Mouse (Mus musculus) myocyte (in vitro differentiated cells): Measurements from ENCODE around the gene Tchp. TPM values are rescaled to one million over a fixed set of nuclear protein-coding genes. Genes with fewer than 3 reads are reported as not detected.

Experiments
- H3K27me3 ChIP-seq: one replicate; pipeline ENCODE4 v1.6.1; 2011; ENCODE audit not compliant: control insufficient read depth, insufficient read depth, insufficient read length
- H3K36me3 ChIP-seq: one replicate; pipeline ENCODE4 v1.6.1; 2011; ENCODE audit not compliant: control insufficient read depth, insufficient read depth
- H3K4me2 ChIP-seq: one replicate; pipeline ENCODE4 v1.6.1; 2011; ENCODE audit warnings: low read depth, control low read depth
- H3K4me3 ChIP-seq: one replicate; pipeline ENCODE4 v1.5.1; 2011; ENCODE audit warnings: mild to moderate bottlenecking, control low read depth, moderate library complexity
- H3K79me2 ChIP-seq: one replicate; pipeline ENCODE4 v1.6.1; 2011; ENCODE audit not compliant: control insufficient read depth, insufficient read depth
- H3ac ChIP-seq: one replicate; pipeline ENCODE4 v1.6.1; 2011; ENCODE audit not compliant: control insufficient read depth, insufficient read length
- CEBPB ChIP-seq: IDR thresholded peaks from 2 replicates; pipeline ENCODE4 v1.6.1; 2011; ENCODE audit warnings: mild to moderate bottlenecking, moderate library complexity; ENCODE audit not compliant: poor library complexity, insufficient read depth, severe bottlenecking
- E2F4 ChIP-seq: IDR thresholded peaks from one replicate; pipeline ENCODE4 v1.6.1; 2011; ENCODE audit warnings: mild to moderate bottlenecking, control low read depth, moderate library complexity; ENCODE audit not compliant: insufficient read depth
- MAX ChIP-seq: IDR thresholded peaks from one replicate; pipeline ENCODE4 v1.6.1; 2011; ENCODE audit warnings: low read depth, mild to moderate bottlenecking, control low read depth
- MYOD1 ChIP-seq, 3 experiments: IDR thresholded peaks; one replicate each; pipeline ENCODE4 v1.6.1; 2011; ENCODE audit warnings: control low read depth in 2 of 3, low read depth in 2 of 3, mild to moderate bottlenecking in 2 of 3, moderate library complexity in 1 of 3; ENCODE audit not compliant: insufficient read length in 2 of 3, control insufficient read depth in 1 of 3
- MYOG ChIP-seq, 3 experiments: IDR thresholded peaks; one replicate each; pipeline ENCODE4 v1.6.1; 2011; ENCODE audit warnings: control low read depth in 2 of 3, low read depth in 2 of 3, mild to moderate bottlenecking in 2 of 3; ENCODE audit not compliant: insufficient read length in 2 of 3, control insufficient read depth in 1 of 3, insufficient read depth in 1 of 3
- POLR2A ChIP-seq: IDR thresholded peaks from one replicate; pipeline ENCODE4 v1.6.1; 2011; ENCODE audit warnings: low read depth, mild to moderate bottlenecking, control low read depth, moderate library complexity; ENCODE audit not compliant: insufficient read length
- POLR2AphosphoS2 ChIP-seq: IDR thresholded peaks from one replicate; pipeline ENCODE4 v1.6.1; 2011; ENCODE audit warnings: low read depth, control low read depth; ENCODE audit not compliant: insufficient read length
- REST ChIP-seq: IDR thresholded peaks from one replicate; pipeline ENCODE4 v1.6.1; 2011; ENCODE audit warnings: mild to moderate bottlenecking, control low read depth, moderate library complexity; ENCODE audit not compliant: insufficient read depth, insufficient read length
- SRF ChIP-seq: IDR thresholded peaks from one replicate; pipeline ENCODE4 v1.6.1; 2011; ENCODE audit warnings: low read depth; ENCODE audit not compliant: control insufficient read depth, insufficient read length
- TCF12 ChIP-seq: IDR thresholded peaks from one replicate; pipeline ENCODE4 v1.6.1; 2011; ENCODE audit warnings: mild to moderate bottlenecking, control low read depth; ENCODE audit not compliant: poor library complexity, insufficient read depth, severe bottlenecking
- TCF3 ChIP-seq: IDR thresholded peaks from one replicate; pipeline ENCODE4 v1.6.1; 2011; ENCODE audit warnings: low read depth, control low read depth; ENCODE audit not compliant: insufficient read length
- USF1 ChIP-seq: IDR thresholded peaks from one replicate; pipeline ENCODE4 v1.6.1; 2011; ENCODE audit warnings: low read depth, mild to moderate bottlenecking, control low read depth, moderate library complexity
- polyA plus RNA-seq: library from polyadenylated mRNA; unstranded; fragments of >200 nt; fragmentation: generic; extraction: Trizol; gene quantifications from one replicate; pipeline ENCODE4 v1.2.1, GENCODE M21; 2012; ENCODE audit warnings: missing spikeins

The Tchp gene
- polyA plus RNA-seq, 1 experiment = 9.3 TPM

- H3K79me2 ChIP-seq = no peaks in the 10 kb centered on the region
- no peaks in the 10 kb centered on the region for H3K27me3 ChIP-seq
- H3K36me3 ChIP-seq = peaks cover 15% of the 10 kb centered on the region
- H3ac ChIP-seq = no peak overlapping the region
- TF ChIP-seq MYOD1 (IDR thresholded peaks at IDR 0.05; ENCODE audit: control insufficient read depth in 1 of 3, insufficient read length in 2 of 3, low read depth in 2 of 3) = peak in 2 of 3 experiments; percentile 94 to 97
- TF ChIP-seq CEBPB = no peak
- H3K4me2 ChIP-seq = no peak overlapping the region
- no peak overlapping the region for H3K4me3 ChIP-seq
Observed at GRCm38 (mm10) chr5:114742572-114742971, 35.0 kb downstream of the Tchp start.

GRCm38 (mm10) chr5:114742998-114743696, 35.6 kb downstream of the Tchp start:
- H3K79me2 ChIP-seq = no peaks in the 10 kb centered on the region
- no peak overlapping the region for H3K4me3 ChIP-seq
- H3K27me3 ChIP-seq = no peaks in the 10 kb centered on the region
- peak overlapping the region; percentile 15 for H3K4me2 ChIP-seq
- peaks cover 14% of the 10 kb centered on the region for H3K36me3 ChIP-seq
- no peak overlapping the region for H3ac ChIP-seq
- TF ChIP-seq CEBPB = no peak
- TF ChIP-seq TCF3 = no peak
- TF ChIP-seq MYOG (IDR thresholded peaks at IDR 0.05; ENCODE audit: control insufficient read depth in 1 of 3, insufficient read depth in 1 of 3, insufficient read length in 2 of 3, low read depth in 2 of 3) = no peak
- TF ChIP-seq POLR2A = no peak
- TF ChIP-seq TCF12 = no peak
- TF ChIP-seq MAX = no peak
- no peak for TF ChIP-seq REST
- no peak for TF ChIP-seq POLR2AphosphoS2
- TF ChIP-seq MYOD1 (IDR thresholded peaks at IDR 0.05; ENCODE audit: control insufficient read depth in 1 of 3, insufficient read length in 2 of 3, low read depth in 2 of 3) = no peak
- TF ChIP-seq SRF = no peak
- no peak for TF ChIP-seq E2F4
- TF ChIP-seq USF1 = no peak

DNA sequence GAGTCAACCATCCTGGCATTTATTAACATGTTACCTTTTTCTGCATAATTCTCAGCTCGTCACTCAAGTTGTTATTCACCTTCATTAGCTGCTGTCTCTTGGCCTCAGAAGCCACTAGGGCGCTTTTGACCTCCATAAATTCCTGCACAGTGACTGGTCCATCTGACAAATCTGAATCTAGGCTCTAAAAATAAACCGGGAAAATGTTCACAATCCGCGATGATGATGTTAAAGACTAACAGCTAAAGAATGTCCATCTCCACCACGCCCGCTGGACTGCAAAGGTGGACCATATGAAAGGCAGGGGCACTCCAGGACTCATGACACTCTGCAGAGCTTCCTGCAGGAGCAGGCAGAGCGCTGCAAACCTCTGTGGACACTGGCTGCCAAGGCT, 36.1 kb downstream of the Tchp start:
- peaks cover 17% of the 10 kb centered on the region for H3K36me3 ChIP-seq
- no peak overlapping the region for H3ac ChIP-seq
- H3K4me3 ChIP-seq = no peak overlapping the region
- H3K27me3 ChIP-seq = no peaks in the 10 kb centered on the region
- no peaks in the 10 kb centered on the region for H3K79me2 ChIP-seq
- peak overlapping the region; percentile 15 for H3K4me2 ChIP-seq
- TF ChIP-seq MYOG (IDR thresholded peaks at IDR 0.05; ENCODE audit: control insufficient read depth in 1 of 3, insufficient read depth in 1 of 3, insufficient read length in 2 of 3, low read depth in 2 of 3) (no peak), REST (no peak), POLR2A (no peak), E2F4 (no peak), USF1 (no peak), TCF3 (no peak), MYOD1 (IDR thresholded peaks at IDR 0.05; ENCODE audit: control insufficient read depth in 1 of 3, insufficient read length in 2 of 3, low read depth in 2 of 3) (no peak), SRF (no peak), MAX (no peak), POLR2AphosphoS2 (no peak), TCF12 (no peak), CEBPB (no peak)

- H3K4me2 ChIP-seq = no peak overlapping the region
- peaks cover 24% of the 10 kb centered on the region for H3K36me3 ChIP-seq
- no peaks in the 10 kb centered on the region for H3K27me3 ChIP-seq
- no peaks in the 10 kb centered on the region for H3K79me2 ChIP-seq
- no peak overlapping the region for H3ac ChIP-seq
- TF ChIP-seq REST (no peak), POLR2AphosphoS2 (no peak), SRF (no peak), USF1 (no peak), MYOG (IDR thresholded peaks at IDR 0.05; ENCODE audit: control insufficient read depth in 1 of 3, insufficient read depth in 1 of 3, insufficient read length in 2 of 3, low read depth in 2 of 3) (no peak), TCF3 (no peak), MAX (no peak), MYOD1 (IDR thresholded peaks at IDR 0.05; ENCODE audit: control insufficient read depth in 1 of 3, insufficient read length in 2 of 3, low read depth in 2 of 3) (no peak), POLR2A (no peak)
- no peak overlapping the region for H3K4me3 ChIP-seq
Observed at GRCm38 (mm10) chr5:114745581-114745980, 38.0 kb downstream of the Tchp start.

- Histone ChIP-seq H3ac (no peak overlapping the region), H3K79me2 (no peaks in the 10 kb centered on the region), H3K4me2 (no peak overlapping the region), H3K27me3 (no peaks in the 10 kb centered on the region), H3K36me3 (peaks cover 19% of the 10 kb centered on the region), H3K4me3 (no peak overlapping the region)
- TF ChIP-seq E2F4 (no peak), MYOD1 (IDR thresholded peaks at IDR 0.05; ENCODE audit: control insufficient read depth in 1 of 3, insufficient read length in 2 of 3, low read depth in 2 of 3) (no peak), SRF (no peak), CEBPB (no peak), REST (no peak), POLR2A (no peak), TCF3 (no peak), MYOG (IDR thresholded peaks at IDR 0.05; ENCODE audit: control insufficient read depth in 1 of 3, insufficient read depth in 1 of 3, insufficient read length in 2 of 3, low read depth in 2 of 3) (no peak), MAX (no peak), TCF12 (no peak), POLR2AphosphoS2 (no peak), USF1 (no peak)
Observed at GRCm38 (mm10) chr5:114746886-114747285, 39.3 kb downstream of the Tchp start.
